Mouse (Mus musculus) heart, embryonic 15.5 days (tissue): ENCODE measurements around the gene Gpatch1. TPM values are rescaled to one million over a fixed set of nuclear protein-coding genes. Genes with fewer than 3 reads are reported as not detected.
"Not testable (repeated sequence)": the region's sequence is repeated elsewhere in the genome, so short reads cannot be mapped to it uniquely, and the experiment has no call there.

Experiments
- ATAC-seq: fragments of 200-750 bp; cut with Nextera tagmentation; replicated peaks from 2 replicates; pipeline ENCODE4 v1.8.0; 2017; ENCODE audit warnings: low read depth, moderate TSS enrichment; ENCODE audit not compliant: insufficient number of reproducible peaks, insufficient read depth, low FRiP score
- H3K27ac ChIP-seq: fragments of 300-500 bp; sonication (generic); 2 replicates; pipeline ENCODE4 v1.5.1; 2015; ENCODE audit warnings: mild to moderate bottlenecking, inconsistent platforms
- H3K27me3 ChIP-seq: fragments of 300-500 bp; sonication (generic); 2 replicates; pipeline ENCODE4 v1.6.1; 2015; ENCODE audit warnings: inconsistent platforms
- H3K36me3 ChIP-seq: fragments of 300-500 bp; sonication (generic); 2 replicates; pipeline ENCODE4 v1.6.1; 2015; ENCODE audit warnings: mild to moderate bottlenecking, inconsistent platforms
- H3K4me1 ChIP-seq: fragments of 300-500 bp; sonication (generic); replicated peaks from 2 replicates; pipeline ENCODE4 v1.6.1; 2015; ENCODE audit warnings: inconsistent platforms
- H3K4me2 ChIP-seq: fragments of 300-500 bp; sonication (generic); 2 replicates; pipeline ENCODE4 v1.6.1; 2015; ENCODE audit warnings: inconsistent platforms, mild to moderate bottlenecking, moderate library complexity
- H3K4me3 ChIP-seq: fragments of 300-500 bp; sonication (generic); 2 replicates; pipeline ENCODE4 v1.5.1; 2015; ENCODE audit warnings: mild to moderate bottlenecking, inconsistent platforms
- H3K9ac ChIP-seq: fragments of 300-500 bp; sonication (generic); 2 replicates; pipeline ENCODE4 v1.6.1; 2015; ENCODE audit warnings: mild to moderate bottlenecking, inconsistent platforms
- H3K9me3 ChIP-seq: fragments of 300-500 bp; sonication (generic); replicated peaks from 2 replicates; pipeline ENCODE4 v1.6.1; 2016; ENCODE audit warnings: inconsistent platforms
- WGBS: fragments of 180-500 bp; shearing (Covaris S2); methylation state at CpG from one replicate; pipeline ENCODE4 v1.1.7; 2015; ENCODE audit warnings: mixed read lengths; 5-methylcytosine and 5-hydroxymethylcytosine counted together
- polyA plus RNA-seq: library from polyadenylated mRNA; unstranded; fragments of >200 nt; fragmentation: Nextera tagmentation; extraction: Ambion mirVana; gene quantifications from 2 replicates; pipeline ENCODE4 v1.2.1, GENCODE M21; 2015

Gpatch1 gene
- polyA plus RNA-seq, 1 experiment from 2014 or later = 11.8 TPM

DNA sequence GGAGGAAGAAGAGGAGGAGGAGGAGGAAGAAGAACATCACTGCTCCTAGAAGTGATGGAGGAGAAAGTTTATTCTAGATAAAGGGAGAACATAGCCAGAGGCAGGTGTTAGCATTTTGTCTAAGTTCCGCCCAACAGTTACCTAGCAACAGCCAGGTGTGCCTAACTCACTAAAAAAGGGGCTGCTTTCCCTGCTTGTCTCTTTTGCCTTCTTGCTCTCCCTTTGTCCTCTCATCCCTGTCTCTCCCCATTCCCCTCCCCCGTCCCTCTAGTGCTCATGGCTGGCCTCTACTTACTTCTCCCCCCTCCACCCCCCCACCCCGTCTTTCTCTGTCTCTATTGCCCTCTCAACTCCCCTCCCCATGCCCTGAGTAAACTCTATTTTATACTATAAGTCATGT lies 3.9 kb upstream of the Gpatch1 start:
- 58% methylated on average over 3 of the region's 3 CpGs for WGBS
- no peaks in the 10 kb centered on the region for H3K9me3 ChIP-seq
- no peak for ATAC-seq
- H3K9ac ChIP-seq = no peak overlapping the region
- H3K4me3 ChIP-seq = no peak overlapping the region
- H3K27me3 ChIP-seq = no peaks in the 10 kb centered on the region
- H3K27ac ChIP-seq = no peak overlapping the region
- H3K36me3 ChIP-seq = no peaks in the 10 kb centered on the region
- peaks cover 13% of the 10 kb centered on the region for H3K4me1 ChIP-seq
- no peak overlapping the region for H3K4me2 ChIP-seq

DNA sequence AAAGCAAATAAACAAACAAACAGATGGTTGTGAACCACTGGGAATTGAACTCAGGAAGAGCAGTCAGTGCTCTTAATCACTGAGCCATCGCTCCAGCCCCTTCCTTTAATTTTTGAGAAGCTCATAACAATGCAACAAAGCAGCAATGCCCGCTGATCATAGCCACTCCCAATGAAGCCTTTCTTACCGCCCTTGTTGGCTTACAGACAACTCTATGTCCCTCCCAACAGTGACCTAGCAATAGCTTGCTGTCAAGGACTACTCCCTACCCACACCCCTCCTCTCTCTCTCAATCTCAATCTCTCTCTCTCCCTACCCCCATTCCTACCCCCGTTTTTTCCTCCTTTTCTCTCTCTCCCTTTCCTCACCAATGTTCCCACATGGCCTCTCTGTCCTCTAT lies 1.5 kb upstream of the Gpatch1 start:
- H3K27ac ChIP-seq = no peak overlapping the region
- H3K27me3 ChIP-seq = no peaks in the 10 kb centered on the region
- ATAC-seq = no peak
- no peak overlapping the region for H3K4me3 ChIP-seq
- H3K4me2 ChIP-seq = no peak overlapping the region
- peaks cover 16% of the 10 kb centered on the region for H3K4me1 ChIP-seq
- 75% methylated on average over 4 of the region's 4 CpGs for WGBS
- no peak overlapping the region for H3K9ac ChIP-seq
- H3K9me3 ChIP-seq = no peaks in the 10 kb centered on the region
- H3K36me3 ChIP-seq = no peaks in the 10 kb centered on the region

DNA sequence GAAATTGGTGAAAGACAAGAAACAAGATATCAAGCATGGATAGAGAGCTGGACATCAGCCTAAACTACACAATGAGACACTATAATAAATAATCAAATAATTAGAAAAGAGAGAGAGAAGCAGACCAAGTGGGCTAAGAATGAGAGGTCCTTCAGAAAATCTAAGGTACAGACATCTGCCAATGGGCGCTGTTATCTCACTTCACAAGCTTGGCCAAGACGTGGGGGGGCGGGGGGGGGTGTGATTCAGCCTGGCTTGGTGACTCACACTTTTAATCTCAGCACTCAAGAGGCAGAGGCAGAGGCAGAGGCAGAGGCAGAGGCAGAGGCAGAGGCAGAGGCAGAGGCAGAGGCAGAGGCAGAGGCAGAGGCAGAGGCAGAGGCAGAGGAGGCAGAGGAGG lies 981 bp upstream of the Gpatch1 start:
- H3K27ac ChIP-seq, H3K9ac ChIP-seq, H3K36me3 ChIP-seq, H3K27me3 ChIP-seq, H3K4me2 ChIP-seq, ATAC-seq, H3K4me3 ChIP-seq, H3K9me3 ChIP-seq: not testable (repeated sequence)
- H3K4me1 ChIP-seq = peaks cover 16% of the 10 kb centered on the region
- 44% methylated on average over 3 of the region's 3 CpGs for WGBS

DNA sequence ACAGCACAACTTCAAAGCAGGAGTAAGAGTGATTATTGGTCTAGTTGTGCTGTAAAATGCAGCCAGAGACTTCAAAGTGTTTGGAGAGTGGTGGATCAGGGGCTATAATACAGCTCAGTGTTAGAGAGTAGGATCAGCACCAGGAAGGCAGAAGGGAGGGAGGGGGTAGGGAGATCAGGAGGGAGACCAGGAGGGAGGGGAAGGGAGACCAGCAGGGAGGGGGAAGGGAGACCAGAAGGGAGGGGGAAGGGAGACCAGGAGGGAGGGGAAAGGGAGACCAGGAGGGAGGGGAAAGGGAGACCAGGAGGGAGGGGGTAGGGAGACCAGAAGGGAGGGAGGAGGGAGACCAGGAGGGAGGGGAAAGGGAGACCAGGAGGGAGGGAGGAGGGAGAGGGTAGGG lies 4.1 kb downstream of the Gpatch1 start:
- Histone ChIP-seq H3K27ac (no peak overlapping the region), H3K9ac (no peak overlapping the region), H3K4me1 (peaks cover 12% of the 10 kb centered on the region), H3K27me3 (no peaks in the 10 kb centered on the region), H3K4me2 (no peak overlapping the region), H3K9me3 (no peaks in the 10 kb centered on the region), H3K36me3 (peaks cover 10% of the 10 kb centered on the region), H3K4me3 (no peak overlapping the region)
- no peak for ATAC-seq

DNA sequence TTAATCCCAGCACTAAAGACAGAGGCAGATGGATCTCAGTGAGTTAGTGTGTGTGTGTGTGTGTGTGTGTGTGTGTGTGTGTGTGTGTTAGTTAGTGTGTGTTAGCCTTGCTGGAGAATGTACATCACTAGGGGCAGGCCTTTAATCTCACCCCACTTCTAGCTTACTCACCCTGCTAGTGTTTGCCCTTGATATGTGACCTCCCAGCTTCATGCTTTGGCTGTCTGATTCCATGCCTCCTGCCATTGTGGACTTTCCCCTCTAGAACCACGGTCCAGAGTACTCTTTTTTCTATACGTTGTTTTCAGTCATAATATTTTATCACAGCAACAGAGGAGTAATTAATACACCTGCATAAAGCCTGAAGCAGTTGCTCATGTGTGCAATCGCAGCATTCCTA lies 7.0 kb downstream of the Gpatch1 start:
- no peak overlapping the region for H3K9ac ChIP-seq
- H3K27me3 ChIP-seq = no peaks in the 10 kb centered on the region
- no peaks in the 10 kb centered on the region for H3K4me1 ChIP-seq
- no peak for ATAC-seq
- no peak overlapping the region for H3K4me3 ChIP-seq
- H3K36me3 ChIP-seq = peaks cover 25% of the 10 kb centered on the region
- H3K4me2 ChIP-seq = no peak overlapping the region
- no peaks in the 10 kb centered on the region for H3K9me3 ChIP-seq
- WGBS = 87% methylated on average over 3 of the region's 3 CpGs
- no peak overlapping the region for H3K27ac ChIP-seq

DNA sequence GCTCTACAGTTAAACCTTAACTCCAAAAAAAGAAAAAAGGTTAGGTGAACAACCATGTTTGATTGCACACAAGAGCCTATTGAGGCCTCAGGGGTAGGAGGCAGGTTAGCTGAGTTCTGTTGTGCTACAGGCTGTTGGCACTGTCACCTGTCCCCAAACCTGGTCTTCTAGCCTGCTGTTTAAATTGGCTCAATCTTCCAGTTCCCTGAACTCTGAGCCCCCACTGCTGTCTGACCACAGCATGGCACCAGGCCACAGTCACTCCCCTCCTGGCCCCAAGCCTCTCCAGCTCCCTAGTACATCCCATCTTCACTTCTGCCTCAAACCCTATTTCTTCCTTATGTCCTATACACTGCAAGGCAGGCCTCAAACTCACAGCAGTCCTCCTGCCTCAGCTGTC lies 17.4 kb downstream of the Gpatch1 start:
- Histone ChIP-seq H3K27ac (no peak overlapping the region), H3K4me2 (no peak overlapping the region), H3K9me3 (no peaks in the 10 kb centered on the region), H3K27me3 (no peaks in the 10 kb centered on the region), H3K4me3 (no peak overlapping the region), H3K9ac (no peak overlapping the region), H3K4me1 (no peaks in the 10 kb centered on the region), H3K36me3 (peaks cover 55% of the 10 kb centered on the region)
- ATAC-seq = no peak

DNA sequence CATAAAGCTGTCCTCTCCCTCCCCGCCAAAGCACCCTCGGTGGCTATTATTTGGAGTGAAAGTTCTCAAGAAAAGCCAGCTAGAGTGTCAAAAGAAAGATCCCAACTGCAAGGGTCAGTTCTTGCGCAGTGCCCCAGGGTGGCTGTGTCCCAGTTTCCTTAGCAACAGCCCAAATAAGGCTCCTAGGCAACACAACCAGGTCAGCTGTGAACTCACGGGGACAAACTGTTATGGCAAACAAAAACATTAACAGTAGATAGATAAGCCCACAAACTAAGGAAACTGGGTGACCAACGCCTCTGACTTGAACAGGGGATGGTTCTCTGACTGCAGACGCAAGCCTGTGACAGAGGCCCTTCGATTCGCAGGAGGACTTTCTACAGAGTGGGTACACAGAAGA lies 18.6 kb downstream of the Gpatch1 start:
- no peak for ATAC-seq
- Histone ChIP-seq H3K4me1 (no peaks in the 10 kb centered on the region), H3K9ac (no peak overlapping the region), H3K27me3 (no peaks in the 10 kb centered on the region), H3K4me3 (no peak overlapping the region), H3K9me3 (no peaks in the 10 kb centered on the region), H3K36me3 (peaks cover 56% of the 10 kb centered on the region), H3K27ac (no peak overlapping the region), H3K4me2 (no peak overlapping the region)
- WGBS = 71% methylated on average over 8 of the region's 8 CpGs

DNA sequence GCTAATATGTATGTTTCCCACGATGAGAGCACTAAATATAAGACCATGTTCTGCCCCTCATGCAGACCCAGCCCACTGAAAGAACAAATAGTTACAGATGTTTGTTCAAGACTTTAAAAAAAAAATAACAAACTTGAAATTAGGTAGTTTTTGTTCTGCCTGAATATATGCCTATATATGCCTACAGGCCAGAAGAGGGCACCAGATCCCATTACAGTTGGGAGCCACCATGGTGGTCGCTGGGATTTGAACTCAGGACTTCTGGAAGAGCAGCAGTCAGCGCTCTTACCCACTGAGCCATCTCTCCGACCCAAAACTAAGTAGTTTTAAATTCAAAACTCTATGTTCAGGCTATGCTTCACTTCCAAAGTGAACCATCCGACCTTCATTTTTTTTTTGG lies 20.4 kb downstream of the Gpatch1 start:
- H3K4me2 ChIP-seq = no peak overlapping the region
- no peaks in the 10 kb centered on the region for H3K9me3 ChIP-seq
- no peak for ATAC-seq
- H3K9ac ChIP-seq = no peak overlapping the region
- no peak overlapping the region for H3K4me3 ChIP-seq
- no peaks in the 10 kb centered on the region for H3K4me1 ChIP-seq
- H3K27ac ChIP-seq = no peak overlapping the region
- H3K27me3 ChIP-seq = no peaks in the 10 kb centered on the region
- peaks cover 65% of the 10 kb centered on the region for H3K36me3 ChIP-seq
- 83% methylated on average over 5 of the region's 5 CpGs for WGBS

DNA sequence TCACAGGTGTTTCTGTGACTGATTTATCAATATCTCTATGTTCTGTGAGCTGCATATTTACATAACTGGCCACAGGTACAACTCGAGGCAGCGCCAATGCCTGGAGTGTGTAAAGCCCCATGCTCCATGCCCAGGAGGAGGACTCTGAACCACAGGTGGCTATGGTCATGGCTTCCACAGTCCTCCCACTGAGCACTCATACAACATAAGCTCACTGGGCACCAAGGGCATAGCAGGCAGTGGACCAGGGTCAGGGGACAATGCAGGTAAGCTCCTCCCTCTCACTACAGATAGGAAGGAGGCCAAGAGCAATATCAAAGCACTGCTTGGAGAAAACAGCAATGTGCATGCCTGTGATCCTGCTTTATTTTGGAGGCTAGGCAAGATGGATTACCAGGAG lies 22.6 kb downstream of the Gpatch1 start:
- no peak overlapping the region for H3K4me3 ChIP-seq
- no peak overlapping the region for H3K9ac ChIP-seq
- no peak overlapping the region for H3K27ac ChIP-seq
- H3K9me3 ChIP-seq = no peaks in the 10 kb centered on the region
- no peak overlapping the region for H3K4me2 ChIP-seq
- peaks cover 66% of the 10 kb centered on the region for H3K36me3 ChIP-seq
- no peaks in the 10 kb centered on the region for H3K4me1 ChIP-seq
- 89% methylated on average over 2 of the region's 2 CpGs for WGBS
- no peak for ATAC-seq
- H3K27me3 ChIP-seq = no peaks in the 10 kb centered on the region

DNA sequence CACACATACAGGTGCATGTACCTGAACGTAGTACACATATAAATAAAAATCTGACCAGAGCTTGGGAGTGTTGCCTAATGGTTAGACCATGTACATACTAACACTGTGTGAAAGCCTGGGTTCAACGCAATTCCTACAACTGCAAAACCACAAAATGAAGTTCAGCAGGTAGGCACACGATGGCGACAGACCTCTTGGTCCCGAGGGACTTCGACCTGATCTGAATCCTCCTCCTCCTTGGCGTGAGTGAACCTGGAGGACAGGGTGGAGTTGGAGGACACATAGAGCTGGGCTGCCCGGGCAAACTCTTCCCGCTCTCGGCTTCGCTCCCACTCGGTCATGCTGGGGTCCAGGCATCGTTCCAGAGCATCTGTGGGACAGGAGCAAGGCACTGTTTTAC lies 24.8 kb downstream of the Gpatch1 start:
- H3K9me3 ChIP-seq = no peaks in the 10 kb centered on the region
- H3K4me1 ChIP-seq = no peaks in the 10 kb centered on the region
- no peak overlapping the region for H3K9ac ChIP-seq
- ATAC-seq = no peak
- H3K4me3 ChIP-seq = no peak overlapping the region
- 85% methylated on average over 13 of the region's 13 CpGs for WGBS
- H3K27me3 ChIP-seq = no peaks in the 10 kb centered on the region
- no peak overlapping the region for H3K4me2 ChIP-seq
- peaks cover 80% of the 10 kb centered on the region for H3K36me3 ChIP-seq
- no peak overlapping the region for H3K27ac ChIP-seq

DNA sequence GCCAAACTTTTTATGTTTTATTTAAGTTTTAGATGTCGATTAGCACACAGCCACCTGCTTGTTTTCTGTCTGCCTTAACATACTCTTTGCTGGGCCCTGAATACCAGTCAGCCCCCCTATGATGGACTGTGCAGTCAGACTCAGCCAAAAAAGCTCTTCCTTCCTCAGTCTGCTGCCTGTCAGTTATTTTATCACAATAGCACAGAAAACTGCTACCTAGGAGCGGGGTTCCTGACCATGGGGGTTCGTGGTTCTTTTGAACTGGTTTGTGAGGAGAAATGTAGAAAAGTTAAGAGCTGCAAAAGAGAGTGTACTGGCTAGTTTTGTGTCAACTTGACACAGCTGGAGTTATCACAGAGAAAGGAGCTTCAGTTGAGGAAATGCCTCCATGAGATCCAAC lies 39.3 kb downstream of the Gpatch1 start:
- Histone ChIP-seq H3K36me3 (peaks cover 71% of the 10 kb centered on the region), H3K9ac (no peak overlapping the region), H3K4me1 (no peaks in the 10 kb centered on the region), H3K4me2 (no peak overlapping the region), H3K9me3 (peaks cover 9% of the 10 kb centered on the region; the same call in 1 of the 2 replicates), H3K4me3 (no peak overlapping the region), H3K27me3 (no peaks in the 10 kb centered on the region), H3K27ac (no peak overlapping the region)
- WGBS = 83% methylated on average over 3 of the region's 3 CpGs
- no peak for ATAC-seq

DNA sequence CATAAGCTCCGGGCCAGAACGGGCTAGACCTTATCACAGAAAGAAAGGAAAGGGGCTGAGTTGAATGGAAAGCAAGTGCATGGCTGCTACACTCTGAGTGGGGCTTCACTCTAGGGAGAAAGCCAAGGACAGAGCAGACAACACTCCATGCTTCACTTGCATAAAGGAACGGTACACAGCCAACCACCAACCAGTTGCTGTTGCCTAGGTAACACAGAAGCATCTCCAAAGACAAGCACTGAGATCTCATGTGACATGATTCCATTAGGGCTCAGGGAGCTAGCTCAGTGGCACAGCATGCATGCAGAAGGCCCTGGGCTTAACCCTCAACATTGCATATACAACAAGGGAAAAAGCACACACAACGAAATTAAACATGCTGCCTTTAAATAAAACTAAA lies 40.8 kb downstream of the Gpatch1 start:
- no peak for ATAC-seq
- peaks cover 9% of the 10 kb centered on the region; the same call in 1 of the 2 replicates for H3K9me3 ChIP-seq
- H3K4me1 ChIP-seq = no peaks in the 10 kb centered on the region
- no peaks in the 10 kb centered on the region for H3K27me3 ChIP-seq
- H3K4me3 ChIP-seq = no peak overlapping the region
- H3K4me2 ChIP-seq = no peak overlapping the region
- no peak overlapping the region for H3K9ac ChIP-seq
- H3K27ac ChIP-seq = no peak overlapping the region
- 78% methylated on average over 4 of the region's 4 CpGs for WGBS
- peaks cover 56% of the 10 kb centered on the region for H3K36me3 ChIP-seq
